Mouse (Mus musculus) liver, postnatal 0 days (tissue): ENCODE results near the gene Stat1.

Source experiments
- CTCF ChIP-seq: sonication (generic); IDR thresholded peaks from 2 replicates; pipeline ENCODE4 v1.5.1; 2016; ENCODE audit warnings: antibody characterized with exemption, low read depth
- EP300 ChIP-seq: IDR thresholded peaks from 2 replicates; pipeline ENCODE4 v1.6.1; 2016; ENCODE audit warnings: antibody characterized with exemption, low read depth, mild to moderate bottlenecking

DNA sequence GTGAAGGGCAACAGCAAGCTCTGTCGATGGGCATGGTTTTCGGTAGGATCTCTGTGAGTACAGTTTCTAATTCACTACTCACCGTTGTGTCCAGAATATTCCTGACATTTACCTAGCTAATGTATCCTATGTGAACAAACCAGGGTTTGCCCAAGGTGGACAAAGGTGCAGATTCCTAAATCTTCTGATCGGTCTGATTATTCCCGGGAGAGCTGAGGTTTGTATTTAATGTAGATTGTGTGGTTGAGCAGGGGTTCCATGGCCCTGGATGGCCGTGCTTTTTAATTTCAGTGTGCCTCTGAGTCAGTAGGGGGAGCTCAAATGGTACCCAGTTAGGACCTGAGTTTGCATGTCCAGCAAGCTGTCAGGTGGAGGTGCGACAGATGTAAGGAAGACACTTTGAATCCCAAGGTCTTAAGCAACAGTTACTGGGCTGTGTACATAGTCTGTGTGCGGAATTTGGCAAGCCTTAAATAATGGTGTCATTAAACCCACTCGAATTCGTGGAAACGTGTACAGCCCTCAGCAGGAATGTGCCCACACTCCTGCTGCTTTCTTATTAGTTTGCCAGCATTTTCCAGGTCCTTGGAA, 12.6 kb downstream of the Stat1 start:
- TF ChIP-seq CTCF (peak; percentile 18; the same call in 1 of the 2 replicates), EP300 (no peak)
